Mouse (Mus musculus) lung, embryonic 16.5 days (tissue): ENCODE results near the gene Rhot1. TPM values are rescaled to one million over a fixed set of nuclear protein-coding genes. Genes with fewer than 3 reads are reported as not detected.
A peak's percentile ranks its signal among the peaks of the same experiment; 100 is the strongest.
"Not testable (repeated sequence)": the region's sequence is repeated elsewhere in the genome, so short reads cannot be mapped to it uniquely, and the experiment has no call there.

Experiments used
- ATAC-seq: fragments of 200-750 bp; cut with Nextera tagmentation; 2 replicates; pipeline ENCODE4 v1.8.0; 2017; ENCODE audit warnings: low read depth, mild to moderate bottlenecking, moderate library complexity
- H3K27ac ChIP-seq: fragments of 300-500 bp; sonication (generic); 2 replicates; pipeline ENCODE4 v1.5.1; 2014; ENCODE audit warnings: mild to moderate bottlenecking, control low read depth, low read length
- H3K27me3 ChIP-seq: fragments of 300-500 bp; sonication (generic); 2 replicates; pipeline ENCODE4 v1.6.1; 2014; ENCODE audit warnings: low read depth, low read length, mixed read lengths; ENCODE audit not compliant: control insufficient read depth, insufficient read depth
- H3K36me3 ChIP-seq: fragments of 300-500 bp; sonication (generic); 2 replicates; pipeline ENCODE4 v1.6.1; 2014; ENCODE audit warnings: low read length; ENCODE audit not compliant: control insufficient read depth, insufficient read depth
- H3K4me1 ChIP-seq: fragments of 300-500 bp; sonication (generic); replicated peaks from 2 replicates; pipeline ENCODE4 v1.6.1; 2014; ENCODE audit warnings: low read length, mixed read lengths; ENCODE audit not compliant: control insufficient read depth, insufficient read depth
- H3K4me2 ChIP-seq: fragments of 300-500 bp; sonication (generic); 2 replicates; pipeline ENCODE4 v1.6.1; 2014; ENCODE audit warnings: low read depth, low read length, control low read depth
- H3K4me3 ChIP-seq: fragments of 300-500 bp; sonication (generic); 2 replicates; pipeline ENCODE4 v1.5.1; 2014; ENCODE audit warnings: mild to moderate bottlenecking, low read length, control low read depth
- H3K9ac ChIP-seq: fragments of 300-500 bp; sonication (generic); 2 replicates; pipeline ENCODE4 v1.6.1; 2014; ENCODE audit warnings: low read length, control low read depth
- H3K9me3 ChIP-seq: fragments of 300-500 bp; sonication (generic); 2 replicates; pipeline ENCODE4 v1.6.1; 2016; ENCODE audit warnings: low read length; ENCODE audit not compliant: control insufficient read depth
- WGBS: fragments of 180-500 bp; shearing (Covaris S2); extraction: QIAGEN DNeasy Blood & Tissue Kit; methylation state at CpG from one replicate; pipeline ENCODE4 v1.1.7; 2014; 5-methylcytosine and 5-hydroxymethylcytosine counted together
- polyA plus RNA-seq: library from polyadenylated mRNA; unstranded; fragments of >200 nt; fragmentation: Nextera tagmentation; extraction: Ambion mirVana; gene quantifications from 2 replicates; pipeline ENCODE4 v1.2.1, GENCODE M21; 2015

Rhot1 gene
- polyA plus RNA-seq, 1 experiment from 2014 or later = 48.5 TPM

DNA sequence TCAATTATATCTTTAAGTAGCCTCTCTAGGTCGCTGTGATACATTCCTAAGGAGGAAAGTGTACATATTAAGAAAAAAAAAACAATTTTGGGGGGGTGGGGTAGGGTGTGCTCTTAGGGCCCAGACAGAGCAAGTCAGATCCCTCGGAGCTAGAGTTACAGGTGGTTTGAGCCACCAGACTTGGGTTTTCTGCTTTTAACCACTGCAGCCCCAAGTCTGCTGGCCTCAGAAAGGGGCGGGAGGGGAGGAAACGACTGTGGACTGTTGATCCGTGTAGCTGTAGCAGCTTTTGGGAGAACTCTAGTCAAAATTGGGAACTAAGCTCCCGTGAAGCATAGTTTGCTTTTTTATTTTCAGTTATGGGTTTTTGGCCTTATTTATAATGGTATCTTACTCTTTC is 1.5 kb downstream of the Rhot1 start:
- Histone ChIP-seq H3K27ac (no peak overlapping the region), H3K4me1 (peaks cover 7% of the 10 kb centered on the region), H3K4me3 (peak overlapping the region; percentile 85), H3K4me2 (peak overlapping the region; percentile 58), H3K27me3 (no peaks in the 10 kb centered on the region), H3K36me3 (peaks cover 5% of the 10 kb centered on the region; the same call in 1 of the 2 replicates), H3K9ac (peak overlapping the region; percentile 54; the same call in 1 of the 2 replicates), H3K9me3 (no peaks in the 10 kb centered on the region)
- ATAC-seq = no peak
- 32% methylated on average over 6 of the region's 6 CpGs for WGBS

DNA sequence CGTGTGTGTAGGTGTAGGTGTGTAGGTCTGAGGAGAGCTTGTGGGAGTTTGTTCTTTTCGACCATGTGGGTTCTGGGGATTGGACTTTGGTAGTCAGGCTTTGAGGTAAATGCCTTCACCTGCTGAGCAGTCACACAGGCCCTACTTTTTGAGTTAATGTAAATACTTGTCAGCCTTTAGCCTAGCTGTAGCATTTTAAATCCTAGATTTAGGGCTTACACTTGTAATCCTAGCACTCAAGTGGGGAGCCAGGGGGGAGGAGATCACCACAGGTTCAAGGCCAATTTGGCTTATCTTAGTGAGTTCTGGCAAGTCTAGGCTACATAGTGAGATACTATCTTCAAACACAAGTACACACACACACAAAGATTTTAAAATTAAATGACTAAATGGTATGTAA is 3.5 kb downstream of the Rhot1 start:
- H3K9me3 ChIP-seq = no peaks in the 10 kb centered on the region
- H3K4me2 ChIP-seq = no peak overlapping the region
- no peaks in the 10 kb centered on the region for H3K27me3 ChIP-seq
- no peak overlapping the region for H3K9ac ChIP-seq
- peaks cover 7% of the 10 kb centered on the region for H3K4me1 ChIP-seq
- no peak for ATAC-seq
- no peak overlapping the region for H3K4me3 ChIP-seq
- whole genome bisulfite sequencing = 88% methylated on average over 2 of the region's 2 CpGs
- H3K27ac ChIP-seq = no peak overlapping the region
- H3K36me3 ChIP-seq = peaks cover 5% of the 10 kb centered on the region; the same call in 1 of the 2 replicates

DNA sequence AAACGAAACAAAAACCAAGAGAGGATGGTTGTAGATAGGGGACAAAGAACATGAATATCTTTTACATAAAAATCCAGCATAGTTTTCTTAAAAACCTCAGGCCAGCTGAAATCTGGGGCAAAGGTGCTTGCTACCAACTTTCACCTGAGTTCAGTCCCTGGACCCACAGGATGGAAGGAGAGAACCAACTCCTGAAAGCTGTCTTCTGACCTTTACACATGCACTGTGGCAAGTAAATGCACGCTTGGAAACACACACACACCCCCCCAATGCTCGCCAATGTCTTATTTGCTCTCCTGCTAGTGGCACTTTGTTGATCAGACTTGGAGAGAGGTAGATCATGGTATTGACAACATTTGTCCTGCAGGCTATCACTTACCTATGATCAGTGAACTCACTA is 6.5 kb downstream of the Rhot1 start:
- H3K27me3 ChIP-seq = no peaks in the 10 kb centered on the region
- no peak for ATAC-seq
- H3K4me3 ChIP-seq = no peak overlapping the region
- H3K9me3 ChIP-seq = no peaks in the 10 kb centered on the region
- H3K9ac ChIP-seq = no peak overlapping the region
- H3K27ac ChIP-seq = no peak overlapping the region
- H3K4me2 ChIP-seq = no peak overlapping the region
- H3K4me1 ChIP-seq = peaks cover 2% of the 10 kb centered on the region
- 78% methylated on average over 3 of the region's 3 CpGs for WGBS
- peaks cover 5% of the 10 kb centered on the region; the same call in 1 of the 2 replicates for H3K36me3 ChIP-seq

DNA sequence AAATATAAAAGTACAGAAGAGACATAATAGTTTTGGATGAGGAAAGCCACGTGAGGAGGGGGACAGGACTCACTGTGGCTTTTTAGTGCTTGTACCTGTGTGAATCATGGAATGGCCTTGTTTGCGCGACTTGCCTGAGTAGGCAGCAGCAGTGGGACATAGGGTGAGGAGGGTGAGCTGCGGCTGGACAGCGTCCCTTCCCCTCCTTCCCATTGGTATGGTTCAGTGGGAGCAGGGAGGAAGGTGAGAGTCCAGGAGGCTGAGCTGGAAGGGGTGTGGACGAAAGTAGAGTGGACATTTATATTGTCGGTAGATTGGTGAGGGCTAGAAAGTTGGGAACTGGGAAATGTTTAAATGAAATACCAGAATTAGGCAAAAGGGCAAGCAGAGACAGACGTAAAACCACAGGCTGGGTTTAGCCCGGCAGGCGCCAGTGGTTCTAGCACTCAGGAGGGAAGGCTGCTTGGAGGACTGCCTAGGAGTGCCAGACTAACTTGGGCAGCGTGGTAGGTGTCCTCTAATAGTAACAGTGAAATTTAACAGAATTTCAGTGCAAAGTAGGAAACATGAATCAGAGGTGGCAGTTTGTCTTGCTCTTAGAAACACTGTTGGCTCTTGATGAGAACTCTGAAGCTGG is 10.0 kb downstream of the Rhot1 start:
- no peaks in the 10 kb centered on the region for H3K27me3 ChIP-seq
- no peaks in the 10 kb centered on the region for H3K9me3 ChIP-seq
- no peak for ATAC-seq
- peaks cover 9% of the 10 kb centered on the region; the same call in 1 of the 2 replicates for H3K36me3 ChIP-seq
- no peak overlapping the region for H3K27ac ChIP-seq
- H3K9ac ChIP-seq = no peak overlapping the region
- 85% methylated on average over 11 of the region's 11 CpGs for WGBS
- no peak overlapping the region for H3K4me2 ChIP-seq
- H3K4me1 ChIP-seq = no peaks in the 10 kb centered on the region
- no peak overlapping the region for H3K4me3 ChIP-seq

DNA sequence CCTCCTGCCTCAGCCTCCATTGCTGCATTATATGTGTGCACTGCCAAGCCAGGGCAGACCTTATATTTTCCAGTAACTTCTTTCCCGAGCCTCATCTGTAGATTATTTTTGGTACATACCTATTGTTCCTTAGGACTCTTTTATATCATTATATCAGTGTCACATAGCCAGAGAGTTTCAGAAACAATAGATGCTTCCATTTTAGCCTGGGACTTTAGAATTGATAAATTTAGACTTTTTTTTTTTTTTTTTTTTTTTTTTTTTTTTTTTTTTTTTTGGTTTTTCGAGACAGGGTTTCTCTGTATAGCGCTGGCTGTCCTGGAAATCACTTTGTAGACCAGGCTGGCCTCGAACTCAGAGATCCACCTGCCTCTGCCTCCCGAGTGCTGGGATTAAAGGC is 21.2 kb downstream of the Rhot1 start:
- H3K4me1 ChIP-seq, H3K36me3 ChIP-seq, H3K27ac ChIP-seq, H3K4me2 ChIP-seq, H3K9ac ChIP-seq, ATAC-seq, H3K9me3 ChIP-seq, H3K4me3 ChIP-seq, H3K27me3 ChIP-seq: not testable (repeated sequence)
- 93% methylated on average over 5 of the region's 5 CpGs for WGBS

DNA sequence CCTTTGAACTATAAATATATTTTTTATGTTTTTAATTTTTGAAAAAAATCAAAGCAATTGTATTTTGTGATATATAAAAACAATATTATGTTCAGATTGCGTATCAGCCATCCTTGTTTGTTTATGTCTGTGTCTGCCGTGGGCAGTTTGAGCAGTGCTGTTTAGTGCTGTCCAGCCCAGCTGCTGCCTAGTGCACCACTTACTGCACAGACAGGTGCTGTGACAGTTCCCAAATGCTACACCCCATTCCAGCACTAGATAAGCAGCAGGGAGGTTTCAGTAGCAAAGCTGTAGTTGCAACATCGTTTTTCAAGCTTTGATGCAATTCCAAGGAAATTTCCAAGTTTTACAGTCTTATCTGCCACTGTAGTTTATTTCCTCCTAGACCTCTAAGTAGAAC is 28.5 kb downstream of the Rhot1 start:
- Histone ChIP-seq H3K27ac (no peak overlapping the region), H3K9me3 (no peaks in the 10 kb centered on the region), H3K27me3 (no peaks in the 10 kb centered on the region), H3K4me1 (no peaks in the 10 kb centered on the region), H3K36me3 (peaks cover 4% of the 10 kb centered on the region; the same call in 1 of the 2 replicates), H3K9ac (no peak overlapping the region), H3K4me2 (no peak overlapping the region), H3K4me3 (no peak overlapping the region)
- no peak for ATAC-seq
- WGBS = 58% methylated on average over 3 of the region's 3 CpGs

DNA sequence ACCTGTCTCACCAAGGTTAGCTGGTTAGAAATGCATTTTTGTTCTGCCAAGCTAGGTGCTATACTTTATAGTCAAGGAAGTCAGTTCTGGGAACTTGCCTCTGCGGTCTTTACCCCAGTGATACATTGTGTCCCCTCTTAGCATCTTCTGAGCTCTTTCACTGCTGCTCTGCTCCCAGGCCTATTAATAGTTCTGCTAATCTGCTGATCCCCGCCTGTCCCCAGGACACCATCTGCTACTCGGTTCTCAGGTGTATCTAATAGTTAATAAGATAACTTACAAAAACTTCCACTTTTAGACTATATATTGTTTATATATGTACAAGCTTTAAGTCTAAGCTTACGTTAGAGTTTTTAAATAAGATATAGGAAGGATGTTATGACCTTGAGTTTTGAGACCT is 29.5 kb downstream of the Rhot1 start:
- 80% methylated on average over 4 of the region's 4 CpGs for WGBS
- no peak overlapping the region for H3K27ac ChIP-seq
- no peaks in the 10 kb centered on the region for H3K4me1 ChIP-seq
- H3K9ac ChIP-seq = no peak overlapping the region
- no peaks in the 10 kb centered on the region for H3K9me3 ChIP-seq
- no peak for ATAC-seq
- H3K27me3 ChIP-seq = no peaks in the 10 kb centered on the region
- H3K4me2 ChIP-seq = no peak overlapping the region
- peaks cover 8% of the 10 kb centered on the region for H3K36me3 ChIP-seq
- H3K4me3 ChIP-seq = no peak overlapping the region

DNA sequence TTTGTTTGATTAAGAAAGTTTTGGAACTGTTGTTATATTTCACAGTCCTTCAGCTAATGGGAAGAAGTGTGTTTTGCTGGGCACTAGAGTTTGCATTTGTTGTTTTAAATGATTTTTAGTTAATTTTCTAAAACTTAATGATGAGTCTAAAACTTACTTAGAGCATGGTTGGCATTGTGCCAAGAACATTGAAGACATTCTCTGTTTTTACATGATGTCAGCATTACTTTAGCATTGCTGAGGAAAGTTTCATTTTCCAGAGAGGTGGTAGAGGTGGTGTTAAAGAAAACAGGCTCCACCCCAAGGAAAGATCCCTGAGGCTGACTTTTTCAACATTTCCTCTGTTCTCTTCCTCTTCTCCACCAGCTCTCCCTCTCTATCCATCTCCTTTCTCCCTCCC is 38.2 kb downstream of the Rhot1 start:
- ATAC-seq = no peak

DNA sequence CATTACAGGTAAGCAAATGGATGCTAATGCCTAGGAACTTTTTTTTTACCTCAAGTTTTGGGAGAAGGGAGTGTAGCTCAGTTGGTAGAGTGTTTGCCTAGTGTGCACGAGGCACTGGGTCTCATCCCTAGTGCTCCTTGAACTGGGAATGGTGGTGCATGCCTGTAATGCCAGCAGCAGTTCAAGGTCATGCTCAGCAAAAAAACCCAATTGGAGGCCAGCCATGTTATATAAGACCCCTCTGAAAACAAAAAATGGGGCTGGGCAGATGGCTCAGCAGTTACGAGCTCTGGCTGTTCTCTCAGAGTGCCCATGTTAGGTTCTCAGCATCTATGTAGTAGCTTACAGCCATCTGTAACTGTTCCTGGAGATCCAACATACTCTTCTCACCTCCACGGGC is 39.7 kb downstream of the Rhot1 start:
- H3K9ac ChIP-seq = no peak overlapping the region
- peaks cover 38% of the 10 kb centered on the region for H3K36me3 ChIP-seq
- H3K4me1 ChIP-seq = no peaks in the 10 kb centered on the region
- H3K4me3 ChIP-seq = no peak overlapping the region
- H3K9me3 ChIP-seq = no peaks in the 10 kb centered on the region
- H3K4me2 ChIP-seq = no peak overlapping the region
- no peak overlapping the region for H3K27ac ChIP-seq
- whole genome bisulfite sequencing = 93% methylated on average over 3 of the region's 3 CpGs
- H3K27me3 ChIP-seq = no peaks in the 10 kb centered on the region
- no peak for ATAC-seq

More for the DNA sequence above, 38.2 kb downstream of the Rhot1 start:
- peaks cover 42% of the 10 kb centered on the region for H3K36me3 ChIP-seq
- no peaks in the 10 kb centered on the region for H3K27me3 ChIP-seq
- H3K4me1 ChIP-seq = no peaks in the 10 kb centered on the region
- no peak overlapping the region for H3K4me3 ChIP-seq
- H3K4me2 ChIP-seq = no peak overlapping the region
- no peak overlapping the region for H3K9ac ChIP-seq
- H3K9me3 ChIP-seq = no peaks in the 10 kb centered on the region
- H3K27ac ChIP-seq = no peak overlapping the region

DNA sequence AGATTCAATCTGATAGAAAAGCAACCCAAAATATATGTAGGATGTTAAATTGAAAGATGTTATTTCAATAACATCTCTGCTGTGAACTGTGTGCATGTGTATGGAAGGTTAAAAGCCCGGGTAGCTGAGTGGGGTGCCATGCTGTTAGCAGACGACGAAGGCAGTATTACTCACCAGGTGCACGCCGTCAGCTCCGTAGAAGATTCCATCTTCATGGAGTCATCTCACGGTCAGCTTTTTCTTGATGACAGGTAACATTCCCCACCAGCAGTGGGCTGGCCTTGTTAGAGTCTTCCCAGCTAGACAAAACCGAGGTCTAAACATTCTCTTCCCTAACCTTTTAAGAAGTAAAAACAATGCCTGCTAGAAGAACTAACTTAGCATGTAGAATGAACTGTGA is 55.3 kb downstream of the Rhot1 start:
- ATAC-seq = no peak
- H3K9me3 ChIP-seq = no peaks in the 10 kb centered on the region
- no peaks in the 10 kb centered on the region for H3K27me3 ChIP-seq
- WGBS = 81% methylated on average over 8 of the region's 8 CpGs
- H3K27ac ChIP-seq = no peak overlapping the region
- H3K4me2 ChIP-seq = no peak overlapping the region
- no peaks in the 10 kb centered on the region for H3K4me1 ChIP-seq
- H3K9ac ChIP-seq = no peak overlapping the region
- H3K36me3 ChIP-seq = peaks cover 13% of the 10 kb centered on the region
- H3K4me3 ChIP-seq = no peak overlapping the region
